ENCODE assay signal across 9 mouse cellular contexts in the genomic region with DNA sequence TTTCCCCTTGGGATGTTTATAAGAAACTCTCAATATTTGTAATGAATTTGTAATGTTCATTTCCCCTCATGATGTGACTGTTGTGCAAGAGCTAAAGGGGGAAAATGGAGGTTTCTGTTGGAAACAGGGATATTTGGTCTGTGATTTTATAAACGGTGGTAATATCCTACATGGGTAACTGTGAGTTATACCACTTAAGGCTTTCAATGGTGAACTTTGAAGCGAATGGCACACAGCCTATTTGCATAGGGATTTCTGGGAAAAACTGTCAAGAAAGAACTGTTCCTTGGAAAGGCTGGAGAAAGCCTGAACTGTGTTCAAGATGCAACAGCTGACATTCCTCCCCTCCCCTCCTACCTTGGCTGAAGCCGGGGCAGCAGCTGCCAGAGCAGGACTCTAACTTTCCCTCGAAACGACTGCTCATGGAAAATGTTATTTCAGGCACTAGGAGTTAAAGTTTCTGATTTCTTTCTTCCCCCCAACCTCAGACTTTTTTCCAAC. TPM values are rescaled to one million over a fixed set of nuclear protein-coding genes. Genes with fewer than 3 reads are reported as not detected.
DNase-seq lines count a peak whose midpoint lies in the region; ATAC-seq and TF ChIP-seq lines count a peak whose summit lies in the region.
"Had no signal": no experiment of that assay in that cellular context is flagged by ENCODE, and none has a peak within 500 bp of the region (broad histone marks: within the 10 kb centered on the region; RNA-seq: fewer than 3 reads in every experiment).

No protein-coding gene starts in this region.

- no peak for DNase-seq in forebrain, postnatal 0 days
- no peak for DNase-seq in forebrain, embryonic 14.5 days (ENCODE audit: low spot score)
- peak; percentile 68 to 74 for DNase-seq in heart, postnatal 14 days
- DNase-seq in liver, embryonic 14.5 days (ENCODE audit: low read depth in 3 of 3, low spot score in 3 of 3): no peak
- DNase-seq in yolk sac, embryonic 10.5 days (ENCODE audit: low spot score): no peak
- no peak for DNase-seq in cerebellum, postnatal 36 days

- no peak overlapping the region for H3K4me3 ChIP-seq in forebrain, postnatal 0 days (ENCODE audit: low read depth, low read length)
- H3K4me3 ChIP-seq in forebrain, embryonic 14.5 days (ENCODE audit: low read depth, low read length): no peak overlapping the region
- peak overlapping the region; percentile 70 for H3K4me3 ChIP-seq in brown adipose tissue, adult 24 weeks (ENCODE audit: insufficient read depth, low read depth, low read length)
- H3K4me3 ChIP-seq in liver, embryonic 14.5 days (ENCODE audit: insufficient read depth in 1 of 2, low read depth in 2 of 2, low read length in 2 of 2): no peak overlapping the region

- no peaks in the 10 kb centered on the region for H3K36me3 ChIP-seq in forebrain, postnatal 0 days (ENCODE audit: insufficient read depth)
- H3K36me3 ChIP-seq in forebrain, embryonic 14.5 days (ENCODE audit: control insufficient read depth, insufficient read depth, low read length): no peaks in the 10 kb centered on the region
- H3K36me3 ChIP-seq in liver, embryonic 14.5 days (replicated peaks; ENCODE audit: control insufficient read depth, insufficient read depth, low read depth): no peaks in the 10 kb centered on the region

- no peak for TF ChIP-seq EP300 in liver, embryonic 14.5 days (IDR thresholded peaks at IDR 0.05; ENCODE audit: low read depth)

- no peaks in the 10 kb centered on the region for H3K9me3 ChIP-seq in forebrain, postnatal 0 days (ENCODE audit: low read length)
- no peaks in the 10 kb centered on the region for H3K9me3 ChIP-seq in forebrain, embryonic 14.5 days (replicated peaks; ENCODE audit: control insufficient read depth, low read length)
- no peaks in the 10 kb centered on the region for H3K9me3 ChIP-seq in liver, embryonic 14.5 days (ENCODE audit: control insufficient read depth, low read length)

- H3K4me2 ChIP-seq in forebrain, postnatal 0 days (ENCODE audit: low read depth): no peak overlapping the region
- no peak overlapping the region for H3K4me2 ChIP-seq in forebrain, embryonic 14.5 days (ENCODE audit: low read length)
- H3K4me2 ChIP-seq in liver, embryonic 14.5 days (ENCODE audit: low read depth): peak overlapping the region; percentile 8; the same call in 1 of the 2 replicates

- WGBS in forebrain, postnatal 0 days: 48% methylated on average over 5 of the region's 5 CpGs
- 56% methylated on average over 5 of the region's 5 CpGs for WGBS in forebrain, embryonic 14.5 days
- 51% methylated on average over 5 of the region's 5 CpGs for WGBS in liver, embryonic 14.5 days (ENCODE audit: insufficient replicate concordance)

- intact Hi-C loops in heart, postnatal 14 days (cut with DNase I): loop anchor here (5.0 kb wide), 3 partner anchors 49 to 94 kb away; a partner anchor contains a TSS

- H3K27ac ChIP-seq in forebrain, postnatal 0 days (ENCODE audit: low read depth, low read length): no peak overlapping the region
- no peak overlapping the region for H3K27ac ChIP-seq in forebrain, embryonic 14.5 days (ENCODE audit: low read depth, low read length)
- H3K27ac ChIP-seq in brown adipose tissue, adult 24 weeks (replicated peaks; ENCODE audit: low read depth, low read length): peak overlapping the region; percentile 89
- H3K27ac ChIP-seq in liver, embryonic 14.5 days: no peak overlapping the region

- H3K9ac ChIP-seq in forebrain, postnatal 0 days: no peak overlapping the region
- no peak overlapping the region for H3K9ac ChIP-seq in forebrain, embryonic 14.5 days (ENCODE audit: low read length)
- no peak overlapping the region for H3K9ac ChIP-seq in liver, embryonic 14.5 days (replicated peaks)

- H3K27me3 ChIP-seq in forebrain, postnatal 0 days (ENCODE audit: insufficient read depth, low read length): no peaks in the 10 kb centered on the region
- H3K27me3 ChIP-seq in forebrain, embryonic 14.5 days (replicated peaks; ENCODE audit: control insufficient read depth, insufficient read depth, low read length): peaks cover 7% of the 10 kb centered on the region; the same call in 1 of the 2 replicates
- H3K27me3 ChIP-seq in liver, embryonic 14.5 days (ENCODE audit: control insufficient read depth, insufficient read depth, low read length): peaks cover 28% of the 10 kb centered on the region
- H3K27me3 ChIP-seq: CH12.LX had no signal

- no peak for TF ChIP-seq CTCF in forebrain, postnatal 0 days (IDR thresholded peaks at IDR 0.05; ENCODE audit: low read depth)
- TF ChIP-seq CTCF in liver, embryonic 14.5 days (IDR thresholded peaks at IDR 0.05; ENCODE audit: low read depth): no peak

- ATAC-seq in forebrain, postnatal 0 days: peak; percentile 16; the same call in 1 of the 2 replicates
- ATAC-seq in forebrain, embryonic 14.5 days: no peak
- ATAC-seq in liver, embryonic 14.5 days (ENCODE audit: insufficient read depth): no peak
- ATAC-seq in inflammation-experienced regulatory T-cells, adult 6 months: no peak

- H3K4me1 ChIP-seq in forebrain, postnatal 0 days (ENCODE audit: insufficient read depth): no peaks in the 10 kb centered on the region
- no peaks in the 10 kb centered on the region; the same call in 1 of the 2 replicates for H3K4me1 ChIP-seq in forebrain, embryonic 14.5 days (ENCODE audit: control insufficient read depth, insufficient read depth, low read length)
- peaks cover 8% of the 10 kb centered on the region for H3K4me1 ChIP-seq in brown adipose tissue, adult 24 weeks (ENCODE audit: control insufficient read depth, insufficient read depth, insufficient read length, low read length)
- 0 out of 4 replicates have a peak, but pooled peaks cover 0 to 2% of the 10 kb centered on the region in 2 experiments for H3K4me1 ChIP-seq in liver, embryonic 14.5 days (replicated peaks; ENCODE audit: control insufficient read depth in 2 of 2, insufficient read depth in 2 of 2, low read length in 1 of 2)

RNA-seq across cellular contexts. Expression of a gene that starts 1.4 kb away (rescaled TPM):
- 39.8 and 44.3 TPM in 2 replicates for total RNA-seq in forebrain, postnatal 0 days (2014; rRNA removed)
- 88.3 and 97.2 TPM in 2 replicates for polyA plus RNA-seq in forebrain, postnatal 0 days (2015; fragmentation: Nextera tagmentation; extraction: Ambion mirVana)
- 61.9 and 68.1 TPM in 2 replicates for polyA plus RNA-seq in forebrain, embryonic 14.5 days (2014; fragmentation: Nextera tagmentation; extraction: Ambion mirVana)
- polyA plus RNA-seq in brown adipose tissue, adult 24 weeks (2012; ENCODE audit: insufficient read depth, insufficient read length, missing spikeins): 85.5 and 137 TPM in 2 replicates
- total RNA-seq in heart, postnatal 14 days (2021): 100 to 1,000 TPM; 437 to 440 TPM
- polyA plus RNA-seq in liver, embryonic 14.5 days (2012; rRNA removed): 8.6 and 14.5 TPM in 2 replicates
- polyA plus RNA-seq in liver, embryonic 14.5 days (2014; fragmentation: Nextera tagmentation; extraction: Ambion mirVana): 16.7 and 17.7 TPM in 2 replicates
- under 1 TPM in 2 of 3 experiments, not detected in 1; 0.32 to 0.83 TPM for polyA plus RNA-seq in inflammation-experienced regulatory T-cells, adult 6 months (2017; shearing (Covaris generic))

Comparison
In these comparisons a context has a peak if more than half of its experiments do, and no peak if none do; other contexts are left out.
1. DNase-seq: peak in heart, postnatal 14 days (2 of 2); none in forebrain, postnatal 0 days (single experiment), forebrain, embryonic 14.5 days (single experiment), liver, embryonic 14.5 days (0 of 3), yolk sac, embryonic 10.5 days (single experiment) and cerebellum, postnatal 36 days (0 of 2).
2. RNA of a gene that starts 1.4 kb away (polyA plus RNA-seq): 88.3 to 97.2 TPM in forebrain, postnatal 0 days, 85.5 to 137 TPM in brown adipose tissue, adult 24 weeks, 61.9 to 68.1 TPM in forebrain, embryonic 14.5 days and 8.6 to 17.7 TPM in liver, embryonic 14.5 days; 0.32 to 0.83 TPM in inflammation-experienced regulatory T-cells, adult 6 months; every median in the first group is over 4 times any median in the second.